Mouse (Mus musculus) embryonic facial prominence, embryonic 13.5 days (tissue): ENCODE measurements at regions not wholly inside any gene's neighbourhood (a gene's known extent, or its start where the extent isn't known, plus 50 kb on each side); places are given as distances from the start of the nearest gene placed in this dataset.

Experiments
- ATAC-seq: fragments of 200-750 bp; cut with Nextera tagmentation; 2 replicates; pipeline ENCODE4 v1.8.0; 2017; ENCODE audit warnings: low read depth; ENCODE audit not compliant: insufficient number of reproducible peaks, insufficient read depth, low FRiP score, low TSS enrichment
- H3K27ac ChIP-seq: fragments of 300-500 bp; sonication (generic); 2 replicates; pipeline ENCODE4 v1.5.1; 2015; ENCODE audit warnings: moderate library complexity, mild to moderate bottlenecking, inconsistent platforms
- H3K27me3 ChIP-seq: fragments of 300-500 bp; sonication (generic); 2 replicates; pipeline ENCODE4 v1.6.1; 2015; ENCODE audit warnings: mild to moderate bottlenecking, inconsistent platforms
- H3K36me3 ChIP-seq: fragments of 300-500 bp; sonication (generic); 2 replicates; pipeline ENCODE4 v1.6.1; 2015; ENCODE audit warnings: mild to moderate bottlenecking, inconsistent platforms
- H3K4me1 ChIP-seq: fragments of 300-500 bp; sonication (generic); 2 replicates; pipeline ENCODE4 v1.6.1; 2015; ENCODE audit warnings: inconsistent platforms
- H3K4me2 ChIP-seq: fragments of 300-500 bp; sonication (generic); 2 replicates; pipeline ENCODE4 v1.6.1; 2015; ENCODE audit warnings: moderate library complexity, mild to moderate bottlenecking, inconsistent platforms
- H3K4me3 ChIP-seq: fragments of 300-500 bp; sonication (generic); 2 replicates; pipeline ENCODE4 v1.5.1; 2015; ENCODE audit warnings: mild to moderate bottlenecking, inconsistent platforms
- H3K9ac ChIP-seq: fragments of 300-500 bp; sonication (generic); 2 replicates; pipeline ENCODE4 v1.6.1; 2015; ENCODE audit warnings: mild to moderate bottlenecking, inconsistent platforms
- H3K9me3 ChIP-seq: fragments of 300-500 bp; sonication (generic); 2 replicates; pipeline ENCODE4 v1.6.1; 2016; ENCODE audit warnings: inconsistent platforms
- WGBS: fragments of 180-500 bp; shearing (Covaris S2); methylation state at CpG from one replicate; pipeline ENCODE4 v1.1.7; 2015; ENCODE audit warnings: mixed read lengths; 5-methylcytosine and 5-hydroxymethylcytosine counted together

- ATAC-seq: no peak
- no peaks in the 10 kb centered on the region for H3K9me3 ChIP-seq
- H3K9ac ChIP-seq: no peak overlapping the region
- WGBS: 54% methylated on average over 9 of the region's 9 CpGs
- H3K27me3 ChIP-seq: no peaks in the 10 kb centered on the region
- H3K36me3 ChIP-seq: no peaks in the 10 kb centered on the region
- H3K4me1 ChIP-seq: no peaks in the 10 kb centered on the region
- H3K4me3 ChIP-seq: no peak overlapping the region
- H3K27ac ChIP-seq: no peak overlapping the region
- no peak overlapping the region for H3K4me2 ChIP-seq
Measured at GRCm38 (mm10) chr1:35385430-35385829, 535.7 kb downstream of the Plekhb2 start.

- WGBS: 31% methylated on average over 6 of the region's 6 CpGs
- ATAC-seq: no peak
- Histone ChIP-seq H3K4me1 (no peaks in the 10 kb centered on the region), H3K27ac (no peak overlapping the region), H3K4me2 (no peak overlapping the region), H3K27me3 (no peaks in the 10 kb centered on the region), H3K4me3 (no peak overlapping the region), H3K36me3 (no peaks in the 10 kb centered on the region), H3K9ac (no peak overlapping the region), H3K9me3 (no peaks in the 10 kb centered on the region)
Measured at GRCm38 (mm10) chr1:35388181-35388580, 538.4 kb downstream of the Plekhb2 start.

GRCm38 (mm10) chr1:35390371-35390770 lies 540.6 kb downstream of the Plekhb2 start:
- WGBS: 79% methylated on average over 4 of the region's 4 CpGs
- no peaks in the 10 kb centered on the region for H3K4me1 ChIP-seq
- H3K4me2 ChIP-seq: no peak overlapping the region
- no peaks in the 10 kb centered on the region for H3K9me3 ChIP-seq
- H3K36me3 ChIP-seq: no peaks in the 10 kb centered on the region
- no peak overlapping the region for H3K9ac ChIP-seq
- H3K27me3 ChIP-seq: no peaks in the 10 kb centered on the region
- no peak overlapping the region for H3K27ac ChIP-seq
- H3K4me3 ChIP-seq: no peak overlapping the region
- no peak for ATAC-seq

- no peaks in the 10 kb centered on the region for H3K9me3 ChIP-seq
- no peak for ATAC-seq
- H3K4me2 ChIP-seq: no peak overlapping the region
- H3K4me3 ChIP-seq: no peak overlapping the region
- no peaks in the 10 kb centered on the region for H3K36me3 ChIP-seq
- no peaks in the 10 kb centered on the region for H3K27me3 ChIP-seq
- no peak overlapping the region for H3K27ac ChIP-seq
- no peaks in the 10 kb centered on the region for H3K4me1 ChIP-seq
- 71% methylated on average over 7 of the region's 7 CpGs for WGBS
- no peak overlapping the region for H3K9ac ChIP-seq
Measured at GRCm38 (mm10) chr1:35390858-35391586, 541.2 kb downstream of the Plekhb2 start.

- WGBS: 90% methylated on average over 6 of the region's 6 CpGs
- no peak overlapping the region for H3K4me2 ChIP-seq
- no peak overlapping the region for H3K27ac ChIP-seq
- H3K9ac ChIP-seq: no peak overlapping the region
- no peak overlapping the region for H3K4me3 ChIP-seq
- H3K36me3 ChIP-seq: no peaks in the 10 kb centered on the region
- H3K4me1 ChIP-seq: no peaks in the 10 kb centered on the region
- no peak for ATAC-seq
- no peaks in the 10 kb centered on the region for H3K27me3 ChIP-seq
- no peaks in the 10 kb centered on the region for H3K9me3 ChIP-seq
Measured at GRCm38 (mm10) chr1:35393550-35394118, 543.9 kb downstream of the Plekhb2 start.

- H3K9ac ChIP-seq: no peak overlapping the region
- peaks cover 2% of the 10 kb centered on the region; the same call in 1 of the 2 replicates for H3K4me1 ChIP-seq
- 76% methylated on average over 11 of the region's 11 CpGs for WGBS
- H3K9me3 ChIP-seq: no peaks in the 10 kb centered on the region
- H3K27me3 ChIP-seq: no peaks in the 10 kb centered on the region
- ATAC-seq: no peak
- H3K4me3 ChIP-seq: no peak overlapping the region
- no peak overlapping the region for H3K4me2 ChIP-seq
- no peak overlapping the region for H3K27ac ChIP-seq
- no peaks in the 10 kb centered on the region for H3K36me3 ChIP-seq
Measured at GRCm38 (mm10) chr1:35400674-35401359, 551.0 kb downstream of the Plekhb2 start.

- H3K4me2 ChIP-seq: no peak overlapping the region
- WGBS: 83% methylated on average over 4 of the region's 4 CpGs
- H3K36me3 ChIP-seq: no peaks in the 10 kb centered on the region
- peaks cover 2% of the 10 kb centered on the region; the same call in 1 of the 2 replicates for H3K4me1 ChIP-seq
- H3K9me3 ChIP-seq: no peaks in the 10 kb centered on the region
- no peak overlapping the region for H3K4me3 ChIP-seq
- H3K27me3 ChIP-seq: no peaks in the 10 kb centered on the region
- no peak overlapping the region for H3K27ac ChIP-seq
- ATAC-seq: no peak
- H3K9ac ChIP-seq: no peak overlapping the region
Measured at GRCm38 (mm10) chr1:35402995-35403394, 553.2 kb downstream of the Plekhb2 start.

GRCm38 (mm10) chr1:35405418-35405817 lies 555.6 kb downstream of the Plekhb2 start:
- no peak overlapping the region for H3K4me3 ChIP-seq
- WGBS: 79% methylated on average over 6 of the region's 6 CpGs
- no peaks in the 10 kb centered on the region for H3K36me3 ChIP-seq
- H3K27ac ChIP-seq: no peak overlapping the region
- H3K9me3 ChIP-seq: no peaks in the 10 kb centered on the region
- no peaks in the 10 kb centered on the region for H3K27me3 ChIP-seq
- no peak overlapping the region for H3K4me2 ChIP-seq
- no peak for ATAC-seq
- H3K9ac ChIP-seq: no peak overlapping the region
- H3K4me1 ChIP-seq: peaks cover 2% of the 10 kb centered on the region; the same call in 1 of the 2 replicates

- H3K27ac ChIP-seq: no peak overlapping the region
- 71% methylated on average over 1 of the region's 1 CpGs for WGBS
Measured at GRCm38 (mm10) chr1:35415646-35416045, 565.9 kb downstream of the Plekhb2 start.

GRCm38 (mm10) chr1:35428126-35428840 lies 578.5 kb downstream of the Plekhb2 start:
- Histone ChIP-seq H3K36me3 (no peaks in the 10 kb centered on the region), H3K4me1 (no peaks in the 10 kb centered on the region)
- no peak for ATAC-seq

More at GRCm38 (mm10) chr1:35415646-35416045, 565.9 kb downstream of the Plekhb2 start:
- H3K4me2 ChIP-seq: no peak overlapping the region
- no peaks in the 10 kb centered on the region for H3K9me3 ChIP-seq
- H3K9ac ChIP-seq: no peak overlapping the region
- no peaks in the 10 kb centered on the region for H3K4me1 ChIP-seq
- no peaks in the 10 kb centered on the region for H3K36me3 ChIP-seq
- no peak for ATAC-seq
- H3K4me3 ChIP-seq: no peak overlapping the region
- H3K27me3 ChIP-seq: no peaks in the 10 kb centered on the region

GRCm38 (mm10) chr1:35429471-35429870 lies 579.7 kb downstream of the Plekhb2 start:
- no peak overlapping the region for H3K4me3 ChIP-seq
- ATAC-seq: no peak
- WGBS: 80% methylated on average over 1 of the region's 1 CpGs

More at GRCm38 (mm10) chr1:35428126-35428840, 578.5 kb downstream of the Plekhb2 start:
- 87% methylated on average over 8 of the region's 8 CpGs for WGBS
- Histone ChIP-seq H3K27me3 (no peaks in the 10 kb centered on the region), H3K4me3 (no peak overlapping the region), H3K9ac (no peak overlapping the region), H3K4me2 (no peak overlapping the region), H3K27ac (no peak overlapping the region), H3K9me3 (0 out of 2 replicates have a peak, but pooled peaks cover 6% of the 10 kb centered on the region)

More at GRCm38 (mm10) chr1:35429471-35429870, 579.7 kb downstream of the Plekhb2 start:
- Histone ChIP-seq H3K9me3 (0 out of 2 replicates have a peak, but pooled peaks cover 6% of the 10 kb centered on the region), H3K4me2 (no peak overlapping the region), H3K36me3 (no peaks in the 10 kb centered on the region), H3K27me3 (no peaks in the 10 kb centered on the region), H3K9ac (no peak overlapping the region), H3K4me1 (no peaks in the 10 kb centered on the region), H3K27ac (no peak overlapping the region)
